Mouse (Mus musculus): ENCODE measurements around the gene Wdr95. TPM values are rescaled to one million over a fixed set of nuclear protein-coding genes. Genes with fewer than 3 reads are reported as not detected.

Wdr95 gene
- polyA plus RNA-seq, 1 experiment: 0.49 TPM

DNA sequence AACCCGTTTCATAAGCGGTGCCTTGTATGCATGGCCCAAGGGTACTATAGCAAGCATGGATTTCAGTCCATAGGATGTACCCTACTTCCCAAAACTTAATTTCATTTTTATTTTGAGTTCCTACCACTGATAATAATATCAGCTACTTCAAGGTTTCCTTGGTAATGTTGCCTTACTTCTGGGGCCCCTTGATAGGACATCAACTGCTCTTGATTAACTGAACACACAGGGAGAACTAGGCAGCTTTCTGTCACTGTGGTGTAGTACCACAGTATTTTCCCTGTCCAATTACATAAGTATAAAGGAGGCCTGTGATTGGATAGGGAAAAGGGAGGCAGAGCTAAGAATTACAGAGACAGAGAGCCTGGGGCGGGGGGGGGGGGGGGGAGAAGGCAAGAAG, 13.6 kb upstream of the Wdr95 start:
- WGBS: 73% methylated on average over 3 of the region's 3 CpGs
- no peak for TF ChIP-seq POLR2A (IDR thresholded peaks at IDR 0.05; ENCODE audit: low read depth, low read length)
- TF ChIP-seq CTCF (IDR thresholded peaks at IDR 0.05; ENCODE audit: extremely low read depth, insufficient read depth, insufficient read length, insufficient replicate concordance): no peak
- Histone ChIP-seq H3K27me3 (ENCODE audit: control insufficient read depth, insufficient read depth, low read length) (no peaks in the 10 kb centered on the region), H3K36me3 (ENCODE audit: control insufficient read depth, insufficient read depth, low read length) (no peaks in the 10 kb centered on the region), H3K4me3 (ENCODE audit: extremely low read depth, insufficient read depth, insufficient read length) (no peak overlapping the region), H3K4me1 (ENCODE audit: control insufficient read depth, insufficient read depth, insufficient read length) (no peaks in the 10 kb centered on the region), H3K27ac (ENCODE audit: insufficient read depth, low read length) (no peak overlapping the region)
- DNase-seq (ENCODE audit: low read depth in 1 of 2, low spot score in 2 of 2): no peak

GRCm38 (mm10) chr5:149517116-149517515, 11.4 kb upstream of the Wdr95 start:
- H3K36me3 ChIP-seq (ENCODE audit: control insufficient read depth, insufficient read depth, low read length): no peaks in the 10 kb centered on the region
- no peak for TF ChIP-seq POLR2A (IDR thresholded peaks at IDR 0.05; ENCODE audit: low read depth, low read length)
- no peak for TF ChIP-seq CTCF (IDR thresholded peaks at IDR 0.05; ENCODE audit: extremely low read depth, insufficient read depth, insufficient read length, insufficient replicate concordance)
- H3K4me3 ChIP-seq (ENCODE audit: extremely low read depth, insufficient read depth, insufficient read length): no peak overlapping the region
- H3K4me1 ChIP-seq (ENCODE audit: control insufficient read depth, insufficient read depth, insufficient read length): no peaks in the 10 kb centered on the region
- H3K27me3 ChIP-seq (ENCODE audit: control insufficient read depth, insufficient read depth, low read length): no peaks in the 10 kb centered on the region
- no peak overlapping the region for H3K27ac ChIP-seq (ENCODE audit: insufficient read depth, low read length)
- WGBS: 87% methylated on average over 6 of the region's 6 CpGs
- no peak for DNase-seq (ENCODE audit: low read depth in 1 of 2, low spot score in 2 of 2)

GRCm38 (mm10) chr5:149520806-149521205, 7.7 kb upstream of the Wdr95 start:
- WGBS: 63% methylated on average over 5 of the region's 5 CpGs
- no peaks in the 10 kb centered on the region for H3K27me3 ChIP-seq (ENCODE audit: control insufficient read depth, insufficient read depth, low read length)
- no peaks in the 10 kb centered on the region; the same call in 1 of the 2 replicates for H3K4me1 ChIP-seq (ENCODE audit: control insufficient read depth, insufficient read depth, insufficient read length)
- H3K36me3 ChIP-seq (ENCODE audit: control insufficient read depth, insufficient read depth, low read length): no peaks in the 10 kb centered on the region
- no peak for TF ChIP-seq POLR2A (IDR thresholded peaks at IDR 0.05; ENCODE audit: low read depth, low read length)
- TF ChIP-seq CTCF (IDR thresholded peaks at IDR 0.05; ENCODE audit: extremely low read depth, insufficient read depth, insufficient read length, insufficient replicate concordance): no peak
- no peak overlapping the region for H3K4me3 ChIP-seq (ENCODE audit: extremely low read depth, insufficient read depth, insufficient read length)
- no peak overlapping the region for H3K27ac ChIP-seq (ENCODE audit: insufficient read depth, low read length)
- DNase-seq (ENCODE audit: low read depth in 1 of 2, low spot score in 2 of 2): no peak

DNA sequence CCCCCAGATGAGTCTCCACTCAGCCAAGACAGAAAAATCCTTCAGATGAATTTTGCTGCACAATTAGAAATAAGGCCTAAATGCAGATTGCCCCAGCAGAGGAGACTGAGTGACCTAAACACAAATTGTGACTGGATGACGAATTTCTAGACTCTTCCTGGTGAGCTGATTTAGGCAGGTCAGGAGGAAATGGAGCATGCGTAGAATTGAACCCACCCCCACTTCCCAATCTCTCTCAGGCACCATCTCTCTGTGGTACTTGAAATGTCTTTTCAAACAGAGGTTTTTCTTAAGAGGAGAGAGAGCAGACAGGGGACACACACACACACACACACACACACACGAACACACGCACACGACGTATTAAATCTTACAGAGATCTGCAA, 4.6 kb upstream of the Wdr95 start:
- 75% methylated on average over 6 of the region's 6 CpGs for WGBS
- no peak for DNase-seq (ENCODE audit: low read depth in 1 of 2, low spot score in 2 of 2)
- H3K4me3 ChIP-seq (ENCODE audit: extremely low read depth, insufficient read depth, insufficient read length): no peak overlapping the region

GRCm38 (mm10) chr5:149524242-149524858, 4.1 kb upstream of the Wdr95 start:
- Histone ChIP-seq H3K27ac (ENCODE audit: insufficient read depth, low read length) (no peak overlapping the region), H3K4me3 (ENCODE audit: extremely low read depth, insufficient read depth, insufficient read length) (no peak overlapping the region), H3K4me1 (ENCODE audit: control insufficient read depth, insufficient read depth, insufficient read length) (no peaks in the 10 kb centered on the region; the same call in 1 of the 2 replicates), H3K36me3 (ENCODE audit: control insufficient read depth, insufficient read depth, low read length) (no peaks in the 10 kb centered on the region), H3K27me3 (ENCODE audit: control insufficient read depth, insufficient read depth, low read length) (no peaks in the 10 kb centered on the region)
- peak; percentile 75; the same call in 1 of the 2 replicates for TF ChIP-seq CTCF (IDR thresholded peaks at IDR 0.05; ENCODE audit: extremely low read depth, insufficient read depth, insufficient read length, insufficient replicate concordance)
- no peak for TF ChIP-seq POLR2A (IDR thresholded peaks at IDR 0.05; ENCODE audit: low read depth, low read length)
- peak; percentile 58 to 61 for DNase-seq (ENCODE audit: low read depth in 1 of 2, low spot score in 2 of 2)
- 40% methylated on average over 16 of the region's 16 CpGs for WGBS

More for the DNA sequence above, 4.6 kb upstream of the Wdr95 start:
- Histone ChIP-seq H3K27me3 (ENCODE audit: control insufficient read depth, insufficient read depth, low read length) (no peaks in the 10 kb centered on the region), H3K36me3 (ENCODE audit: control insufficient read depth, insufficient read depth, low read length) (no peaks in the 10 kb centered on the region), H3K4me1 (ENCODE audit: control insufficient read depth, insufficient read depth, insufficient read length) (no peaks in the 10 kb centered on the region; the same call in 1 of the 2 replicates), H3K27ac (ENCODE audit: insufficient read depth, low read length) (no peak overlapping the region)
- TF ChIP-seq POLR2A (IDR thresholded peaks at IDR 0.05; ENCODE audit: low read depth, low read length) (no peak), CTCF (IDR thresholded peaks at IDR 0.05; ENCODE audit: extremely low read depth, insufficient read depth, insufficient read length, insufficient replicate concordance) (no peak)

DNA sequence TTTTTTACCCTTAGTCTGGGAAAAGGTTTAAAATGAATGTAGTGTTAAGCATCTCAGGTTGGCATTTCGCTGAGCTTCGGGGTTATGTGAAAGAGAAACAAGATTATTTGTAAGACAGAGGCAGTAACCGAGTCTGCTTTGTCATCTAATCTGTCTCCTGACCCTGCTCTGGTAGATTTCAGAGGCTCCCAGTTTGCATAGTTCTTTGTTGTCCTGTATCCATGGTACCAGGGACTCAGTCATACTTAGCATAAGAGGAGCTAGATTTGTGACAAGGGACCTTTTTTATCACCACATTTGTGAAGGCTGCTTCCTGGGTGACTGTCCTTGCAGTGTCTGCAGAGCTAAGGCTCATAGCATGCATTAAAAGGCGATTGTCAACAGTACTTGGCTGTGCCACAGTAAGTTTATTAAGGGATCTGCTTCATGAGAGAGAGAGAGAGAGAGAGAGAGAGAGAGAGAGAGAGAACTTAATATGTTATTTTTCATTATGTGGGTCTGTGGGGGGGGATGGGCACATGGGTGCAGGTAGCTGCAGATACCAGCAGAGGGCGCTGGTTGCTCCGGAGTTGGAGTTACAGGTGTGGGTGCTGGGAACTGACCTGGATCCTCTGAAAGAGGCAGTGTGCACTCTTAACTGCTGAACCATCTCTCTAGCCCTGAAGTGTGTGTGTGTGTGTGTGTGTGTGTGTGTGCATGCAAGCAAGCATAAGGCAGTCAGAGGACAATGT, 3.3 kb upstream of the Wdr95 start:
- Histone ChIP-seq H3K36me3 (ENCODE audit: control insufficient read depth, insufficient read depth, low read length) (no peaks in the 10 kb centered on the region), H3K27me3 (ENCODE audit: control insufficient read depth, insufficient read depth, low read length) (no peaks in the 10 kb centered on the region), H3K27ac (ENCODE audit: insufficient read depth, low read length) (no peak overlapping the region), H3K4me1 (ENCODE audit: control insufficient read depth, insufficient read depth, insufficient read length) (no peaks in the 10 kb centered on the region; the same call in 1 of the 2 replicates), H3K4me3 (ENCODE audit: extremely low read depth, insufficient read depth, insufficient read length) (no peak overlapping the region)
- TF ChIP-seq CTCF (IDR thresholded peaks at IDR 0.05; ENCODE audit: extremely low read depth, insufficient read depth, insufficient read length, insufficient replicate concordance) (peak; percentile 38; the same call in 1 of the 2 replicates), POLR2A (IDR thresholded peaks at IDR 0.05; ENCODE audit: low read depth, low read length) (no peak)
- DNase-seq (ENCODE audit: low read depth in 1 of 2, low spot score in 2 of 2): no peak
- 50% methylated on average over 6 of the region's 6 CpGs for WGBS
